18 mouse cellular contexts compared by ENCODE assay signal in genomic region chr2:31741728-31742127, GRCm38 (mm10). TPM values are rescaled to one million over a fixed set of nuclear protein-coding genes. Genes with fewer than 3 reads are reported as not detected.
A peak's percentile ranks its signal among the peaks of the same experiment; 100 is the strongest.
DNase-seq lines count a peak whose midpoint lies in the region; ATAC-seq lines count a peak whose summit lies in the region.
"Had no signal": no experiment of that assay in that cellular context is flagged by ENCODE, and none has a peak within 500 bp of the region (broad histone marks: within the 10 kb centered on the region; RNA-seq: fewer than 3 reads in every experiment).

No protein-coding gene starts in this region.

- no peaks in the 10 kb centered on the region for H3K36me3 ChIP-seq in heart, embryonic 12.5 days
- H3K36me3 ChIP-seq in heart, embryonic 10.5 days, result no peaks in the 10 kb centered on the region
- H3K36me3 ChIP-seq in limb, embryonic 15.5 days, result no peaks in the 10 kb centered on the region
- no peaks in the 10 kb centered on the region; the same call in 1 of the 2 replicates for H3K36me3 ChIP-seq in limb, embryonic 10.5 days
- no peaks in the 10 kb centered on the region for H3K36me3 ChIP-seq in stomach, embryonic 16.5 days (ENCODE audit: control insufficient read depth, insufficient read depth, low read length)
- H3K36me3 ChIP-seq: embryonic facial prominence, embryonic 15.5 days; forebrain, embryonic 15.5 days; hindbrain, embryonic 12.5 days; liver, embryonic 13.5 days; neural tube, embryonic 15.5 days had no signal

- peak overlapping the region; percentile 41 for H3K4me2 ChIP-seq in heart, embryonic 12.5 days
- no peak overlapping the region for H3K4me2 ChIP-seq in limb, embryonic 15.5 days
- H3K4me2 ChIP-seq in stomach, embryonic 16.5 days (ENCODE audit: low read depth, low read length), result no peak overlapping the region
- H3K4me2 ChIP-seq: embryonic facial prominence, embryonic 15.5 days; forebrain, embryonic 15.5 days; hindbrain, embryonic 12.5 days; liver, embryonic 13.5 days; neural tube, embryonic 15.5 days had no signal

- no peak for ATAC-seq in heart, embryonic 12.5 days (ENCODE audit: insufficient number of reproducible peaks, low FRiP score)
- ATAC-seq in limb, embryonic 15.5 days (ENCODE audit: insufficient number of reproducible peaks, low FRiP score, low TSS enrichment, low read depth), result no peak
- no peak for ATAC-seq in stomach, embryonic 16.5 days (ENCODE audit: insufficient read depth, low FRiP score)
- ATAC-seq: CD4-positive, CD25-positive, alpha-beta regulatory T cell, adult 4 months; forebrain, embryonic 15.5 days had no signal

- H3K27me3 ChIP-seq in heart, embryonic 12.5 days (replicated peaks), result no peaks in the 10 kb centered on the region
- no peaks in the 10 kb centered on the region for H3K27me3 ChIP-seq in heart, embryonic 10.5 days (ENCODE audit: insufficient read depth, poor library complexity, severe bottlenecking)
- H3K27me3 ChIP-seq in limb, embryonic 15.5 days, result no peaks in the 10 kb centered on the region
- no peaks in the 10 kb centered on the region for H3K27me3 ChIP-seq in limb, embryonic 10.5 days (ENCODE audit: low read depth, poor library complexity, severe bottlenecking)
- H3K27me3 ChIP-seq in stomach, embryonic 16.5 days (ENCODE audit: control insufficient read depth, insufficient read depth, low read length), result no peaks in the 10 kb centered on the region
- H3K27me3 ChIP-seq: embryonic facial prominence, embryonic 15.5 days; forebrain, embryonic 15.5 days; hindbrain, embryonic 12.5 days; liver, embryonic 13.5 days; neural tube, embryonic 15.5 days had no signal

- 64% methylated on average over 1 of the region's 1 CpGs for WGBS in heart, embryonic 12.5 days
- WGBS in heart, embryonic 10.5 days, result 52% methylated on average over 1 of the region's 1 CpGs
- WGBS in limb, embryonic 15.5 days, result 55% methylated on average over 1 of the region's 1 CpGs
- WGBS in limb, embryonic 10.5 days, result 63% methylated on average over 1 of the region's 1 CpGs
- 85% methylated on average over 1 of the region's 1 CpGs for WGBS in stomach, embryonic 16.5 days

- DNase-seq in heart, embryonic 10.5 days (ENCODE audit: low spot score), result no peak
- no peak for DNase-seq in limb, embryonic 10.5 days (ENCODE audit: low spot score)
- DNase-seq in brain, adult 2 months (ENCODE audit: low read depth, low spot score), result peak; percentile 61
- DNase-seq in right cerebral cortex, adult 18-20 months, result no peak
- DNase-seq: kidney, adult 11 months; kidney, postnatal 14 days; left cerebral cortex, postnatal 4 days; liver, embryonic 13.5 days; retina, postnatal 1 day; thymus, postnatal 36 days had no signal

- H3K27ac ChIP-seq in heart, embryonic 12.5 days (ENCODE audit: poor library complexity, severe bottlenecking), result peak overlapping the region; percentile 70; the same call in 1 of the 2 replicates
- H3K27ac ChIP-seq in heart, embryonic 10.5 days, result no peak overlapping the region
- peak overlapping the region; percentile 27; the same call in 1 of the 2 replicates for H3K27ac ChIP-seq in limb, embryonic 15.5 days
- H3K27ac ChIP-seq in limb, embryonic 10.5 days, result no peak overlapping the region
- H3K27ac ChIP-seq in stomach, embryonic 16.5 days (ENCODE audit: low read length), result peak overlapping the region; percentile 72
- H3K27ac ChIP-seq: embryonic facial prominence, embryonic 15.5 days; forebrain, embryonic 15.5 days; hindbrain, embryonic 12.5 days; liver, embryonic 13.5 days; neural tube, embryonic 15.5 days had no signal

- H3K4me3 ChIP-seq in heart, embryonic 12.5 days, result no peak overlapping the region
- H3K4me3 ChIP-seq in heart, embryonic 10.5 days, result no peak overlapping the region
- H3K4me3 ChIP-seq in limb, embryonic 15.5 days, result no peak overlapping the region
- no peak overlapping the region for H3K4me3 ChIP-seq in limb, embryonic 10.5 days
- H3K4me3 ChIP-seq in stomach, embryonic 16.5 days (replicated peaks; ENCODE audit: low read length), result no peak overlapping the region
- H3K4me3 ChIP-seq: embryonic facial prominence, embryonic 15.5 days; forebrain, embryonic 15.5 days; hindbrain, embryonic 12.5 days; liver, embryonic 13.5 days; neural tube, embryonic 15.5 days had no signal

- H3K9ac ChIP-seq in heart, embryonic 12.5 days, result no peak overlapping the region
- no peak overlapping the region for H3K9ac ChIP-seq in limb, embryonic 15.5 days
- no peak overlapping the region for H3K9ac ChIP-seq in stomach, embryonic 16.5 days (ENCODE audit: low read length)
- H3K9ac ChIP-seq: embryonic facial prominence, embryonic 15.5 days; forebrain, embryonic 15.5 days; hindbrain, embryonic 12.5 days; liver, embryonic 13.5 days; neural tube, embryonic 15.5 days had no signal

- H3K4me1 ChIP-seq in heart, embryonic 12.5 days (replicated peaks), result peaks cover 53% of the 10 kb centered on the region
- H3K4me1 ChIP-seq in heart, embryonic 10.5 days, result peaks cover 53% of the 10 kb centered on the region
- H3K4me1 ChIP-seq in limb, embryonic 15.5 days, result peaks cover 21% of the 10 kb centered on the region
- H3K4me1 ChIP-seq in limb, embryonic 10.5 days, result peaks cover 37% of the 10 kb centered on the region
- H3K4me1 ChIP-seq in stomach, embryonic 16.5 days (ENCODE audit: control insufficient read depth, insufficient read depth, low read length), result peaks cover 17% of the 10 kb centered on the region; the same call in 1 of the 2 replicates
- H3K4me1 ChIP-seq: forebrain, embryonic 15.5 days had no signal

- no peaks in the 10 kb centered on the region for H3K9me3 ChIP-seq in heart, embryonic 12.5 days (replicated peaks)
- H3K9me3 ChIP-seq in heart, embryonic 10.5 days, result no peaks in the 10 kb centered on the region
- no peaks in the 10 kb centered on the region for H3K9me3 ChIP-seq in limb, embryonic 15.5 days
- no peaks in the 10 kb centered on the region for H3K9me3 ChIP-seq in limb, embryonic 10.5 days (replicated peaks)
- H3K9me3 ChIP-seq in stomach, embryonic 16.5 days (replicated peaks; ENCODE audit: control insufficient read depth, low read length), result no peaks in the 10 kb centered on the region
- H3K9me3 ChIP-seq: embryonic facial prominence, embryonic 15.5 days; forebrain, embryonic 15.5 days; hindbrain, embryonic 12.5 days; liver, embryonic 13.5 days; neural tube, embryonic 15.5 days had no signal

RNA-seq across cellular contexts. Expression of gene Abl1, which starts 53.6 kb away (rescaled TPM):
- 41.2 and 41.8 TPM in 2 replicates for polyA plus RNA-seq in heart, embryonic 12.5 days (2016; fragmentation: Nextera tagmentation; extraction: Ambion mirVana)
- 40.5 and 43.1 TPM in 2 replicates for polyA plus RNA-seq in heart, embryonic 10.5 days (2016; fragmentation: Nextera tagmentation; extraction: Ambion mirVana)
- 37.7 and 40.1 TPM in 2 replicates for polyA plus RNA-seq in limb, embryonic 15.5 days (2015; fragmentation: Nextera tagmentation; extraction: Ambion mirVana)
- 65.0 and 70.5 TPM in 2 replicates for polyA plus RNA-seq in limb, embryonic 10.5 days (2016; fragmentation: Nextera tagmentation; extraction: Ambion mirVana)
- 30.4 and 32.2 TPM in 2 replicates for polyA plus RNA-seq in stomach, embryonic 16.5 days (2015; fragmentation: Nextera tagmentation; extraction: Ambion mirVana)

Comparison
In these comparisons a context has a peak if more than half of its experiments do, and no peak if none do; other contexts are left out.
1. H3K27ac ChIP-seq: peak in heart, embryonic 12.5 days (single experiment), limb, embryonic 15.5 days (single experiment) and stomach, embryonic 16.5 days (single experiment); none in heart, embryonic 10.5 days (single experiment) and limb, embryonic 10.5 days (single experiment).